Mouse (Mus musculus) heart, embryonic 12.5 days (tissue): Measurements from ENCODE around the gene Ccnb1ip1. TPM values are rescaled to one million over a fixed set of nuclear protein-coding genes. Genes with fewer than 3 reads are reported as not detected.

Experiments used
- ATAC-seq: fragments of 200-750 bp; cut with Nextera tagmentation; 2 replicates; pipeline ENCODE4 v1.8.0; 2017; ENCODE audit warnings: moderate TSS enrichment, moderate library complexity; ENCODE audit not compliant: insufficient number of reproducible peaks, low FRiP score
- H3K27ac ChIP-seq: fragments of 300-500 bp; sonication (generic); 2 replicates; pipeline ENCODE4 v1.5.1; 2016; ENCODE audit warnings: mild to moderate bottlenecking, moderate library complexity; ENCODE audit not compliant: poor library complexity, severe bottlenecking
- H3K27me3 ChIP-seq: fragments of 300-500 bp; sonication (generic); replicated peaks from 2 replicates; pipeline ENCODE4 v1.6.1; 2016; ENCODE audit warnings: mild to moderate bottlenecking, moderate library complexity
- H3K36me3 ChIP-seq: fragments of 300-500 bp; sonication (generic); 2 replicates; pipeline ENCODE4 v1.6.1; 2016; ENCODE audit warnings: mild to moderate bottlenecking, moderate library complexity
- H3K4me1 ChIP-seq: fragments of 300-500 bp; sonication (generic); replicated peaks from 2 replicates; pipeline ENCODE4 v1.6.1; 2016; ENCODE audit warnings: mild to moderate bottlenecking
- H3K4me2 ChIP-seq: fragments of 300-500 bp; sonication (generic); 2 replicates; pipeline ENCODE4 v1.6.1; 2016; ENCODE audit warnings: mild to moderate bottlenecking, moderate library complexity
- H3K4me3 ChIP-seq: fragments of 300-500 bp; sonication (generic); 2 replicates; pipeline ENCODE4 v1.5.1; 2016; ENCODE audit warnings: mild to moderate bottlenecking
- H3K9ac ChIP-seq: fragments of 300-500 bp; sonication (generic); 2 replicates; pipeline ENCODE4 v1.6.1; 2016; ENCODE audit warnings: mild to moderate bottlenecking, moderate library complexity
- H3K9me3 ChIP-seq: fragments of 300-500 bp; sonication (generic); replicated peaks from 2 replicates; pipeline ENCODE4 v1.6.1; 2016; ENCODE audit warnings: mild to moderate bottlenecking, moderate library complexity
- WGBS: fragments of 180-500 bp; shearing (Covaris S2); methylation state at CpG from one replicate; pipeline ENCODE4 v1.1.7; 2016; 5-methylcytosine and 5-hydroxymethylcytosine counted together
- polyA plus RNA-seq: library from polyadenylated mRNA; unstranded; fragments of >200 nt; fragmentation: Nextera tagmentation; extraction: Ambion mirVana; gene quantifications from 2 replicates; pipeline ENCODE4 v1.2.1, GENCODE M21; 2016

Ccnb1ip1 gene
- polyA plus RNA-seq, 1 experiment from 2014 or later: not detected

DNA sequence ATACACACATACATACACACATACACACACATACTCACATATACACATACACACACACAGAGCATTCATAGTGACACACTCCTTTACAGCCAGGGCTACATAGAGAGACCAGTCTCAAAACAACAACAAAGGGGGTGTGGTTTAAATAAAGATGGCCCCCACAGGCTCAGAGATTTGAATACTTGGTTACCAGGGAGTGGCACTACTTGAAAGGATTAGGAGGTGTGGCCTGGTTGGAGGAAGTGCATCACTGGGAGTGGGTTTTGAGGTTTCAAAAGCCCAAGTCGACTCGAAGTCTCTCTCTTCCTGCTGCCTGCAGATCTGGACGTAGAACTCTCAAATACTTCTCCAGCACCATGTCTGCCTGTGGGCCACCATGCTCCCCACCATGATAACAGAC is 25.4 kb downstream of the Ccnb1ip1 start:
- H3K4me3 ChIP-seq: no peak overlapping the region
- no peaks in the 10 kb centered on the region for H3K27me3 ChIP-seq
- 89% methylated on average over 3 of the region's 3 CpGs for WGBS
- no peak overlapping the region for H3K27ac ChIP-seq
- H3K4me1 ChIP-seq: peaks cover 6% of the 10 kb centered on the region; the same call in 1 of the 2 replicates
- H3K9me3 ChIP-seq: no peaks in the 10 kb centered on the region
- ATAC-seq: no peak
- no peak overlapping the region for H3K9ac ChIP-seq
- no peak overlapping the region for H3K4me2 ChIP-seq
- H3K36me3 ChIP-seq: peaks cover 28% of the 10 kb centered on the region

DNA sequence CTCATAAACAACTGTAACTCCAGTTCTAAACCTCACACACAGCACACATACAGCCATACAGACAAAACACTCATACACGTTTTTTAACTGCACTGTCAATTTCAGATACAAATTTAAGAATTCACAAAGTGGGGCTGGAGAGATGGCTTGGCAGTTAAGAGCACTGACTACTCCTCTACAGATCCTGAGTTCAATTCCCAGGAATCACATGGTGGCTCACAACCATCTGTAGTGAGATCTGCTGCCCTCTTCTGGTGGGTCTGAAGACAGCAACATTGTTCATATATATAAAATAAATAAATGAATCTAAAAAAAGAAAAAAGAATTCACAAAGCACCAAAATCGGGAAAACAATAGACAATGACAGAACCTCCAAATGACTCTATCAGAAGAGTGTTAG is 36.2 kb downstream of the Ccnb1ip1 start:
- Histone ChIP-seq H3K9me3 (0 out of 2 replicates have a peak, but pooled peaks cover 3% of the 10 kb centered on the region), H3K36me3 (peaks cover 84% of the 10 kb centered on the region), H3K4me3 (no peak overlapping the region), H3K27ac (no peak overlapping the region), H3K27me3 (no peaks in the 10 kb centered on the region), H3K4me1 (no peaks in the 10 kb centered on the region), H3K9ac (no peak overlapping the region), H3K4me2 (no peak overlapping the region)
- WGBS: 85% methylated on average over 2 of the region's 2 CpGs
- ATAC-seq: no peak

DNA sequence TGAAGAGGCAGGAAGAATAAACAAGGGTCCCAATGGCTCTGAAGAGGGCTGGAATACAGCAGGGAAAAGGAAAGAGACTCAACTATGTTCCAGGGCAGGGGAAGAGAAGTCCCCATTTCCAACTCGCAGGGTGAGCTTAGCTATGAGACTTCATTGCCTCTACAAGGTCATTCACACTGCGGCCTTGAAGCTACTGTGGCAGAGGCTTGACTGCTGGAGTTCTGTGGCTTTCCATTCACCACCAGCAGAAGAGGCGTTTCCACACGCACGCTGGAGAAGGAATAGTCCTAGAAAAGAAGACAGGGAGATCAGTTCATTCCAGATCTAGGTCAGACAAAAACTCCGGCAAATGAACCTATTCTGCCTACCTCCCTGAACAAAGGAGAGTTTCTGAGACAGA is 41.8 kb downstream of the Ccnb1ip1 start:
- ATAC-seq: no peak
- no peak overlapping the region for H3K27ac ChIP-seq
- WGBS: 87% methylated on average over 6 of the region's 6 CpGs
- H3K4me2 ChIP-seq: no peak overlapping the region
- H3K27me3 ChIP-seq: no peaks in the 10 kb centered on the region
- peaks cover 57% of the 10 kb centered on the region for H3K36me3 ChIP-seq
- no peaks in the 10 kb centered on the region for H3K9me3 ChIP-seq
- H3K4me3 ChIP-seq: no peak overlapping the region
- no peaks in the 10 kb centered on the region for H3K4me1 ChIP-seq
- no peak overlapping the region for H3K9ac ChIP-seq

DNA sequence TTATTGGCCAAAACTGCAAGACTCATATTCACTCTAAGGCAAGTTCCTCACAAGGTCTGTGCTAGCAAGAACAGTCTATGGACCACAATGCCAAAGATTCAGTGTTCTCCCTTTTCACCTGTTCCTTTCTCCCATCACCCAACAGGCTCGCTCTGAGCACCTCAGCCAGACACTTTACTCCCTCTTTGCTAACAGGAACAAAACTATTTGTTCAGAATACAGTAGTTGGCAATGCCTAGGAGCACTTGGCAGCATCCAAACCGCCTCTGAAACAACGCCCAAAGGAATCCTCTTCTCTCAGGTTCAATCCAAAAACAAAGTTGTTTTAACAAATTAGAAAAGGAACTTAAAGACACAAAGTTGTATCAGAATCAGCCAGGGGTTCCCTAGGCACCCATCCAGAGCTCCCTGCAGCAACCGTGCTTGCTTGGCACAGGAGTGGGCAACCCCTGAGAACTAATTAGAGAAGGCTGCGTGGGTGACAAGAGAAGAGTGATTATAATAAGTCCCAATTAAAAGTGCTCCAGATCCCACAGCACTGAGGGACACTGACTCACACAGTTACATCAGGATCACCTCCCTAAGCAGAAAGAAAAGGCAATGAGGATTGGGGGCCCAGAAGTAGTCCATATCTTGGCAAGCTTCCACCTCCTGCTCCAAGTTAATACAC is 49.0 kb downstream of the Ccnb1ip1 start:
- peaks cover 6% of the 10 kb centered on the region; the same call in 1 of the 2 replicates for H3K36me3 ChIP-seq
- no peak for ATAC-seq
- no peak overlapping the region for H3K9ac ChIP-seq
- H3K4me3 ChIP-seq: no peak overlapping the region
- no peak overlapping the region for H3K4me2 ChIP-seq
- no peaks in the 10 kb centered on the region for H3K4me1 ChIP-seq
- H3K9me3 ChIP-seq: no peaks in the 10 kb centered on the region
- 71% methylated on average over 5 of the region's 5 CpGs for WGBS
- H3K27ac ChIP-seq: no peak overlapping the region
- no peaks in the 10 kb centered on the region for H3K27me3 ChIP-seq

DNA sequence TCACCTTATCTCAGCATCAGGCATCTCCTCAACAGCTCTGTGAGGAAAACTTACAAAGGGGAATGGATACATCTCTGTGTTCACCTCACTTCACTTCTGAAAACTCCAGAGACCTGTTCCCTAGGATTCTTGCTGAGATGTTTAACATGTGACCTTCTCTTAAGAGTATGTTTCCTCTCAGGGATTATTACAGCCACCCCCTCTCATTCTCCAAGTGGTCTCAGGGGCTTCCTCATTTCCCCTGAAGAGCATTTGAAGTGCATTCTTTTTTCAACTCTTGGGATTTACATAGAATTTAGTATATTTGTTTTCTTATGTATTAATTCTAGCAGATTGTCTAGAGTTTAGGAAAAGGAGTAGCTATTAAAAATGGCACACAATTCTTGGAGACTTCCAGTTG is 62.5 kb downstream of the Ccnb1ip1 start, which contains the start of gene Olfr749:
Olfr749 (minus strand) TSS at position 101 of the 400 bp plus-strand sequence.
- Histone ChIP-seq H3K9ac (no peak within 1 kb of the TSS), H3K27me3 (no peaks in the 10 kb centered on the region), H3K4me1 (no peaks in the 10 kb centered on the region), H3K36me3 (no peaks in the 10 kb centered on the region), H3K27ac (no peak within 1 kb of the TSS), H3K4me2 (no peak within 1 kb of the TSS), H3K9me3 (no peaks in the 10 kb centered on the region), H3K4me3 (no peak within 1 kb of the TSS)
- no peak for ATAC-seq

DNA sequence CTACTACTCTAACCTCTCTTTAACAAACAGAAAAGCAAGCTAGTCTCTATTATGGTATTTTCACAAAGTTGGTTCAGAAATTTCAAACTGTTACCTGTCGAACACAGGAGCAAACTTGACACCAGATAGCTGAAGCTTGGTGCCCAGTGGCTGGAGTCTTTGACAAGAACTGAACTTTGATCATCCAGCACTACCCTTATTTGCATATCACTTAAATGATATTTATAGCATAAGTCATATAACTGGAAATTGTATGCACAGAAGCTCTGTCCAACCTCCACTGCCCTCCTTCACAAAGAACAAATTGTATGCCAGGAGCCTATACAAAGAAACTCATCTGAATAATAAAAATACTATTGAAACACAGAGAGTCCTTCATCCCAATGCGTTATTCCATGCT is 65.9 kb downstream of the Ccnb1ip1 start:
- H3K4me1 ChIP-seq: no peaks in the 10 kb centered on the region
- H3K27me3 ChIP-seq: no peaks in the 10 kb centered on the region
- H3K27ac ChIP-seq: no peak overlapping the region
- no peaks in the 10 kb centered on the region for H3K9me3 ChIP-seq
- ATAC-seq: no peak
- H3K9ac ChIP-seq: no peak overlapping the region
- WGBS: 57% methylated on average over 2 of the region's 2 CpGs
- no peaks in the 10 kb centered on the region for H3K36me3 ChIP-seq
- H3K4me3 ChIP-seq: no peak overlapping the region
- H3K4me2 ChIP-seq: no peak overlapping the region

DNA sequence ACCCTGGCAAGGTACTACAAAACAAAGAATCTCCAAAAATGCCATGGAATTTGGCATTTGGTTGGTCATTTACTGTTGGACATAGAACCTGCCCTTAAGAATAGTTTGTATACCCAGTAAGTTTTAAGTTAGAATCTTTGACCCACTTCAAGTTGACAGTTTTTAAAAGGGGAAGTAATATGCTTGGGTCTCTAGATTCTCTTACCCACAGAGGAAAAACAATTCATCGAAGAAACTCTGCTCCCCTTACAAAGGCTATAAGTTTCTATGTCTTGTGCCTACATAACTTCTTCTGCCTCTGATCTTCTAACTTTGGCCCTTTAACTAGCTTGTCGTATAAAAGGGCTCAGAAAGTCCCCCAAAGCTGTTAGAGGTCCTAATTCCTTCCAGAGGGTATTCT is 67.2 kb downstream of the Ccnb1ip1 start:
- H3K27me3 ChIP-seq: no peaks in the 10 kb centered on the region
- ATAC-seq: no peak
- H3K9me3 ChIP-seq: no peaks in the 10 kb centered on the region
- no peaks in the 10 kb centered on the region for H3K36me3 ChIP-seq
- H3K27ac ChIP-seq: no peak overlapping the region
- 63% methylated on average over 2 of the region's 2 CpGs for WGBS
- H3K4me2 ChIP-seq: no peak overlapping the region
- H3K4me1 ChIP-seq: no peaks in the 10 kb centered on the region
- no peak overlapping the region for H3K9ac ChIP-seq
- no peak overlapping the region for H3K4me3 ChIP-seq

Other genes with a start within 250 kb of the Ccnb1ip1 start
- not detected in 2 replicates for gene Olfr744, start 192.9 kb downstream of the Ccnb1ip1 start, polyA plus RNA-seq
- not detected in 2 replicates for gene Olfr745, start 168.3 kb downstream of the Ccnb1ip1 start, polyA plus RNA-seq
- not detected in 2 replicates for gene Olfr746, start 160.6 kb downstream of the Ccnb1ip1 start, polyA plus RNA-seq
- gene Olfr747, start 114.5 kb downstream of the Ccnb1ip1 start, polyA plus RNA-seq: not detected in 2 replicates
- not detected in 2 replicates for gene Olfr748, start 100.4 kb downstream of the Ccnb1ip1 start, polyA plus RNA-seq
- gene Olfr749, start 62.6 kb downstream of the Ccnb1ip1 start, polyA plus RNA-seq: not detected in 2 replicates
- gene Ttc5, start 22.2 kb downstream of the Ccnb1ip1 start, polyA plus RNA-seq: 46.1 and 48.1 TPM in 2 replicates
- 40.4 and 41.2 TPM in 2 replicates for gene Parp2, start 109 bp upstream of the Ccnb1ip1 start, polyA plus RNA-seq
- gene Tep1, start 62.8 kb upstream of the Ccnb1ip1 start, polyA plus RNA-seq: 6.0 and 6.1 TPM in 2 replicates
- gene Klhl33, start 89.8 kb upstream of the Ccnb1ip1 start, polyA plus RNA-seq: 0.08 and 0.09 TPM in 2 replicates
- gene Osgep, start 117.2 kb upstream of the Ccnb1ip1 start, polyA plus RNA-seq: 108 and 111 TPM in 2 replicates
- gene Apex1, start 117.2 kb upstream of the Ccnb1ip1 start, polyA plus RNA-seq: 152 and 159 TPM in 2 replicates
- 33.6 and 37.3 TPM in 2 replicates for gene Pip4p1, start 123.1 kb upstream of the Ccnb1ip1 start, polyA plus RNA-seq
- 39.0 and 43.8 TPM in 2 replicates for gene Pnp, start 123.3 kb upstream of the Ccnb1ip1 start, polyA plus RNA-seq
- not detected in 2 replicates for gene Gm49342, start 136.8 kb upstream of the Ccnb1ip1 start, polyA plus RNA-seq
- 0.17 and 0.32 TPM in 2 replicates for gene Pnp2, start 148.3 kb upstream of the Ccnb1ip1 start, polyA plus RNA-seq
- 0.41 TPM in 1 of 2 replicates, not detected in the other for gene Rnase10, start 200.0 kb upstream of the Ccnb1ip1 start, polyA plus RNA-seq
- gene Rnase9, start 234.1 kb upstream of the Ccnb1ip1 start, polyA plus RNA-seq: not detected in 2 replicates
- not detected in 2 replicates for gene Rnase11, start 242.4 kb upstream of the Ccnb1ip1 start, polyA plus RNA-seq
- 0.51 and 0.70 TPM in 2 replicates for gene Rnase12, start 249.9 kb upstream of the Ccnb1ip1 start, polyA plus RNA-seq